Mouse (Mus musculus) liver, adult 2 months (tissue): Measurements from ENCODE around the gene Lyve1. TPM values are rescaled to one million over a fixed set of nuclear protein-coding genes. Genes with fewer than 3 reads are reported as not detected.

Source experiments
- DNase-seq: peaks from one replicate; pipeline ENCODE4 v3.0.0-alpha.2; 2011; ENCODE audit warnings: low read depth, low spot score; ENCODE audit errors: extremely low read depth
- H3K27ac ChIP-seq: fragments of 200-500 bp; replicated peaks from 2 replicates; pipeline ENCODE4 v1.5.1; 2012; ENCODE audit warnings: low read depth, mild to moderate bottlenecking, control low read depth, inconsistent platforms, low read length; ENCODE audit not compliant: insufficient read depth
- H3K27me3 ChIP-seq: fragments of 200-500 bp; 2 replicates; pipeline ENCODE4 v1.6.1; 2012; ENCODE audit warnings: mild to moderate bottlenecking, moderate library complexity, low read length, inconsistent platforms; ENCODE audit not compliant: control insufficient read depth, insufficient read depth
- H3K36me3 ChIP-seq: fragments of 200-500 bp; 2 replicates; pipeline ENCODE4 v1.6.1; 2012; ENCODE audit warnings: low read length, inconsistent platforms; ENCODE audit not compliant: control insufficient read depth, insufficient read depth
- H3K4me1 ChIP-seq: fragments of 200-500 bp; 2 replicates; pipeline ENCODE4 v1.6.1; 2011; ENCODE audit warnings: low read length; ENCODE audit not compliant: control insufficient read depth, insufficient read depth
- H3K4me3 ChIP-seq: fragments of 200-500 bp; 2 replicates; pipeline ENCODE4 v1.5.1; 2011; ENCODE audit warnings: low read depth, mild to moderate bottlenecking, control low read depth, low read length, moderate library complexity; ENCODE audit not compliant: insufficient read depth
- H3K79me2 ChIP-seq: fragments of 200-500 bp; 2 replicates; pipeline ENCODE4 v1.6.1; 2012; ENCODE audit warnings: inconsistent platforms, mild to moderate bottlenecking, low read length, moderate library complexity; ENCODE audit not compliant: control insufficient read depth, insufficient read depth
- H3K9ac ChIP-seq: fragments of 200-500 bp; 2 replicates; pipeline ENCODE4 v1.6.1; 2012; ENCODE audit warnings: low read depth, mild to moderate bottlenecking, control low read depth, inconsistent platforms, low read length
- CTCF ChIP-seq: fragments of 200-500 bp; IDR thresholded peaks from 2 replicates; pipeline ENCODE4 v1.5.1; 2011; ENCODE audit warnings: low read depth, low read length, control low read depth
- POLR2A ChIP-seq: fragments of 200-500 bp; IDR thresholded peaks from 2 replicates; pipeline ENCODE4 v1.6.1; 2011; ENCODE audit warnings: low read length, control low read depth; ENCODE audit not compliant: insufficient read depth; ENCODE audit errors: extremely low read depth
- WGBS: fragments of 180-500 bp; shearing (Covaris S2); methylation state at CpG from one replicate; pipeline ENCODE4 v1.1.7; 2018; 5-methylcytosine and 5-hydroxymethylcytosine counted together
- polyA plus RNA-seq: library from polyadenylated mRNA; depleted of rRNA; stranded (reverse); fragments of >200 nt; gene quantifications from 2 replicates; pipeline ENCODE4 v1.2.3, GENCODE M21; 2012; rRNA removed
- total RNA-seq: library from RNA; depleted of rRNA; stranded (reverse); fragments of >200 nt; gene quantifications from 2 replicates; pipeline ENCODE4 v1.2.3, GENCODE M21; 2014; rRNA removed

Lyve1 gene
- total and polyA plus RNA-seq, 2 experiments: 6.4 to 7.8 TPM

DNA sequence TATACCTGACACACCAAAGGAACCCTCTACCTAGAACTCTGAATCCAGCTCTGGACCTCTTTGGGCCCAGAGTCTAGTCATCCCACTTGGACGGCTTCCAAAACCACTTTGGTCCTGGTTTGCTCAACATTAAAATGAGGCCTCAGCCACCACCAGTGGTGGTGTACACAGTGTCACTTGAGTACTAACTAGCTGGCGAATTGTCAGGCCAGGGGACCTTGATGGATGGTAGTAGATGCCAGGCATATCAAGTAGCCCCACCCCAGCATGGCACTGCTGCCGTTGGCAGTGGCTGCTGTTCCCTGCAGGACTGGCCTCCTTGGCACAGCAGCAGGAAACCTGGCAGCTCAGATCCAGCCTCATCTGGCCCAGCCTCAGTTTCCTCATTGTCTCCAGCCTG is 58.8 kb downstream of the Lyve1 start:
- no peak overlapping the region for H3K4me3 ChIP-seq
- WGBS: 43% methylated on average over 3 of the region's 3 CpGs
- H3K79me2 ChIP-seq: no peaks in the 10 kb centered on the region
- TF ChIP-seq POLR2A (no peak), CTCF (no peak)
- DNase-seq: no peak
- H3K9ac ChIP-seq: no peak overlapping the region
- H3K27me3 ChIP-seq: no peaks in the 10 kb centered on the region
- no peaks in the 10 kb centered on the region for H3K4me1 ChIP-seq
- H3K36me3 ChIP-seq: no peaks in the 10 kb centered on the region
- no peak overlapping the region for H3K27ac ChIP-seq

DNA sequence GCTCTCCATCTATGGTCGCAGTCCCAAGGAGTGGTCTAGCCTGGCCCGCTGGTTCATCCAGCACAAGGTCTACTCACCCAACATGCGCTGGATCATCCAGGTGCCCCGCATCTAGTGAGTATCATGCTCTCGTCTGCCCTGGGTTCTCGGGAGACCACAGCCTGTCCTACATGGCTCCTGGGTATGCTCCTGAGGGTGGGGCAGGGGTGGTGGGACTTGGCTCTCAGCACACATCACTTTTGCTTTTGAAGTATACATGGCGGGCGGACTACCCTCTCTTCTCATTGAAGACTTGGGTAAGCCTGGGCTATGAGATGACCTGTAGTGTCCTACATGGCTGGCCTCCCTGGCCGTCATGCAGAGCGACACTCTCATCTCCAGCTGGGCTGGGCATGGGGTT is 59.9 kb downstream of the Lyve1 start:
- Histone ChIP-seq H3K4me3 (no peak overlapping the region), H3K79me2 (no peaks in the 10 kb centered on the region), H3K27ac (no peak overlapping the region), H3K36me3 (no peaks in the 10 kb centered on the region), H3K4me1 (no peaks in the 10 kb centered on the region), H3K9ac (no peak overlapping the region), H3K27me3 (no peaks in the 10 kb centered on the region)
- TF ChIP-seq CTCF: no peak
- no peak for TF ChIP-seq POLR2A
- WGBS: 97% methylated on average over 10 of the region's 10 CpGs
- no peak for DNase-seq

DNA sequence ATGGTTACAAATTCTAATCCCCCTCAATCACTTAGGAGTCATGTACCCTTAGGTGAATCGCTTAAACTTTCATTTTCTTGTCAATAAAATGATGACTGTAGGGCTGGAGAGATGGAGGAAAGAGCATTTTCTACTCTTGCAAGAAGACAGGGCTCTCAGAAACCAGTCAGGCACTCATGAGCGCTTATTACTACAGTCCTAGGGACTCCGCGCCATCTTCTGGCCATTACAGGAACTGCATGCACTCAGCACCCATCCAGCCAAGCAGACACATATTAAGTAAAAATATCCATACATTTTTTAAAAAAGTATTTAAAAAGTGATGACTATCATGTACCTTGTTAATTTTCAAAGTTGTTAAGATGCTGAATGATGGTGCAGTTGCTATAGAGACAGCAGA is 62.0 kb downstream of the Lyve1 start:
- TF ChIP-seq CTCF (peak; percentile 86), POLR2A (no peak)
- Histone ChIP-seq H3K27ac (no peak overlapping the region), H3K36me3 (no peaks in the 10 kb centered on the region), H3K27me3 (no peaks in the 10 kb centered on the region), H3K4me1 (no peaks in the 10 kb centered on the region), H3K4me3 (no peak overlapping the region), H3K79me2 (no peaks in the 10 kb centered on the region), H3K9ac (no peak overlapping the region)
- WGBS: 2% methylated on average over 4 of the region's 4 CpGs
- DNase-seq: peak; percentile 53

Other genes starting within 250 kb of the Lyve1 start
- gene Sbf2, start 248.3 kb downstream of the Lyve1 start, total RNA-seq: 19.6 and 19.7 TPM in 2 replicates
- gene Sbf2, start 248.3 kb downstream of the Lyve1 start, polyA plus RNA-seq: 6.6 and 7.2 TPM in 2 replicates
- 1.3 and 3.0 TPM in 2 replicates for gene Adm, start 235.6 kb downstream of the Lyve1 start, total RNA-seq
- 1.5 and 2.5 TPM in 2 replicates for gene Adm, start 235.6 kb downstream of the Lyve1 start, polyA plus RNA-seq
- 0.55 and 0.67 TPM in 2 replicates for gene Ampd3, start 95.0 kb downstream of the Lyve1 start, total RNA-seq
- gene Ampd3, start 95.0 kb downstream of the Lyve1 start, polyA plus RNA-seq: 0.25 and 0.57 TPM in 2 replicates
- gene Rnf141, start 18.8 kb downstream of the Lyve1 start, total RNA-seq: 63.4 and 64.1 TPM in 2 replicates
- gene Rnf141, start 18.8 kb downstream of the Lyve1 start, polyA plus RNA-seq: 20.6 and 24.1 TPM in 2 replicates
- 0.55 and 1.2 TPM in 2 replicates for gene Mrvi1, start 119.2 kb upstream of the Lyve1 start, total RNA-seq
- 1.1 and 1.3 TPM in 2 replicates for gene Mrvi1, start 119.2 kb upstream of the Lyve1 start, polyA plus RNA-seq
- gene Ctr9, start 165.7 kb upstream of the Lyve1 start, total RNA-seq: 17.1 and 17.3 TPM in 2 replicates
- 4.1 and 6.0 TPM in 2 replicates for gene Ctr9, start 165.7 kb upstream of the Lyve1 start, polyA plus RNA-seq
- gene Eif4g2, start 219.8 kb upstream of the Lyve1 start, total RNA-seq: 210 and 323 TPM in 2 replicates
- 64.7 and 69.7 TPM in 2 replicates for gene Eif4g2, start 219.8 kb upstream of the Lyve1 start, polyA plus RNA-seq